18 mouse cellular contexts compared by ENCODE assay signal in genomic region chr2:76238496-76238895, GRCm38 (mm10).
DNase-seq lines count a peak whose midpoint lies in the region; ATAC-seq and TF ChIP-seq lines count a peak whose summit lies in the region.
"Had no signal": no experiment of that assay in that cellular context is flagged by ENCODE, and none has a peak within 500 bp of the region (broad histone marks: within the 10 kb centered on the region; RNA-seq: fewer than 3 reads in every experiment).

No protein-coding gene starts in this region.

- H3K4me1 ChIP-seq in embryonic facial prominence, embryonic 10.5 days: no peaks in the 10 kb centered on the region
- H3K4me1 ChIP-seq: forebrain, embryonic 13.5 days; hindbrain, embryonic 10.5 days had no signal

- H3K27me3 ChIP-seq in embryonic facial prominence, embryonic 10.5 days (replicated peaks; ENCODE audit: low read depth, poor library complexity, severe bottlenecking): no peaks in the 10 kb centered on the region
- H3K27me3 ChIP-seq: forebrain, embryonic 13.5 days; heart, embryonic 15.5 days had no signal

- H3K36me3 ChIP-seq in embryonic facial prominence, embryonic 10.5 days (replicated peaks): no peaks in the 10 kb centered on the region
- H3K36me3 ChIP-seq: heart, embryonic 15.5 days; hindbrain, embryonic 10.5 days had no signal

- H3K4me3 ChIP-seq in layer of hippocampus, adult 2 months: no peak overlapping the region
- no peak overlapping the region for H3K4me3 ChIP-seq in embryonic facial prominence, embryonic 10.5 days
- H3K4me3 ChIP-seq: forebrain, embryonic 13.5 days; heart, adult 2 months; heart, embryonic 15.5 days; hindbrain, embryonic 10.5 days had no signal

- whole genome bisulfite sequencing in embryonic facial prominence, embryonic 10.5 days: 89% methylated on average over 3 of the region's 3 CpGs

- H3K27ac ChIP-seq in layer of hippocampus, adult 2 months: peak overlapping the region; percentile 10; the same call in 1 of the 2 replicates
- no peak overlapping the region for H3K27ac ChIP-seq in embryonic facial prominence, embryonic 10.5 days (replicated peaks)
- H3K27ac ChIP-seq: forebrain, embryonic 13.5 days; heart, adult 2 months; heart, embryonic 15.5 days; hindbrain, embryonic 10.5 days; hindbrain, embryonic 14.5 days had no signal

- ATAC-seq in CD4-positive, CD25-positive, alpha-beta regulatory T cell, adult 4 months: peak; percentile 78

- no peak for DNase-seq in layer of hippocampus, adult 2 months (ENCODE audit: low spot score in 2 of 2)
- no peak for DNase-seq in layer of hippocampus, postnatal 14 days (ENCODE audit: low spot score in 2 of 2)
- DNase-seq in CD4-positive helper T cell, adult 2 months (ENCODE audit: low read depth, low spot score): peak; percentile 28
- DNase-seq in thymus, postnatal 4 days: peak; percentile 21
- no peak for DNase-seq in embryonic facial prominence, embryonic 10.5 days (ENCODE audit: low spot score)
- DNase-seq in ovary, postnatal 10 days (ENCODE audit: low spot score): no peak
- DNase-seq: adrenal gland, postnatal 25 days; cerebellum, adult 18-20 months; cerebellum, adult 9-11 months; cerebellum, postnatal 36 days; gastrocnemius, postnatal 10 days; heart, adult 2 months; heart, postnatal 14 days had no signal

- no peak for TF ChIP-seq CTCF in layer of hippocampus, adult 2 months (conservative IDR thresholded peaks at IDR 0.05)

- no peaks in the 10 kb centered on the region for H3K9me3 ChIP-seq in embryonic facial prominence, embryonic 10.5 days
- H3K9me3 ChIP-seq: forebrain, embryonic 13.5 days; heart, embryonic 15.5 days; hindbrain, embryonic 10.5 days had no signal

Comparison
In these comparisons a context has a peak if more than half of its experiments do, and no peak if none do; other contexts are left out.
1. DNase-seq: peak in CD4-positive helper T cell, adult 2 months (single experiment) and thymus, postnatal 4 days (single experiment); none in layer of hippocampus, adult 2 months (0 of 2), layer of hippocampus, postnatal 14 days (0 of 2), embryonic facial prominence, embryonic 10.5 days (single experiment) and ovary, postnatal 10 days (single experiment).